Mouse (Mus musculus): ENCODE data around the gene Slc22a3.

The Slc22a3 gene

GRCm38 (mm10) chr17:12472547-12472946 is 35.0 kb downstream of the Slc22a3 start:
- intact Hi-C loops (cut with DNase I) = no loop called here

- intact Hi-C loops (cut with DNase I) = no loop called here
Measured at GRCm38 (mm10) chr17:12468745-12469144, 38.8 kb downstream of the Slc22a3 start.

GRCm38 (mm10) chr17:12467642-12468041 is 39.9 kb downstream of the Slc22a3 start:
- intact Hi-C loops (cut with DNase I) = no loop called here

GRCm38 (mm10) chr17:12466501-12467000 is 41.0 kb downstream of the Slc22a3 start:
- intact Hi-C loops (cut with DNase I) = no loop called here

- intact Hi-C loops (cut with DNase I) = no loop called here
Measured at GRCm38 (mm10) chr17:12461168-12461567, 46.3 kb downstream of the Slc22a3 start.

GRCm38 (mm10) chr17:12455143-12455790 is 52.2 kb downstream of the Slc22a3 start:
- intact Hi-C loops (cut with DNase I) = no loop called here

- intact Hi-C loops (cut with DNase I) = no loop called here
Measured at GRCm38 (mm10) chr17:12453691-12454090, 53.8 kb downstream of the Slc22a3 start.

GRCm38 (mm10) chr17:12452862-12453531 is 54.5 kb downstream of the Slc22a3 start:
- intact Hi-C loops (cut with DNase I) = no loop called here

- intact Hi-C loops (cut with DNase I) = no loop called here
Measured at GRCm38 (mm10) chr17:12451234-12451633, 56.3 kb downstream of the Slc22a3 start.

GRCm38 (mm10) chr17:12444561-12444960 is 62.9 kb downstream of the Slc22a3 start:
- intact Hi-C loops (cut with DNase I) = no loop called here

- intact Hi-C loops (cut with DNase I) = no loop called here
Measured at GRCm38 (mm10) chr17:12437771-12438170, 69.7 kb downstream of the Slc22a3 start.

GRCm38 (mm10) chr17:12431707-12432106 is 75.8 kb downstream of the Slc22a3 start:
- intact Hi-C loops (cut with DNase I) = no loop called here

- intact Hi-C loops (cut with DNase I) = no loop called here
Measured at GRCm38 (mm10) chr17:12428369-12428768, 79.1 kb downstream of the Slc22a3 start.

- intact Hi-C loops (cut with DNase I) = no loop called here
Measured at GRCm38 (mm10) chr17:12427156-12427555, 80.3 kb downstream of the Slc22a3 start.

- intact Hi-C loops (cut with DNase I) = loop anchor here (5.0 kb wide), 1 partner anchor 390 kb away; no protein-coding TSS in a partner anchor
Measured at GRCm38 (mm10) chr17:12422143-12422542, 85.4 kb downstream of the Slc22a3 start.

- intact Hi-C loops (cut with DNase I) = loop anchor here (5.0 kb wide), 1 partner anchor 391 kb away; no protein-coding TSS in a partner anchor
Measured at GRCm38 (mm10) chr17:12420886-12421574, 86.5 kb downstream of the Slc22a3 start.

GRCm38 (mm10) chr17:12419491-12420079 is 87.9 kb downstream of the Slc22a3 start:
- intact Hi-C loops (cut with DNase I) = loop anchor here (5.0 kb wide), 2 partner anchors 113 to 393 kb away; no protein-coding TSS in a partner anchor

GRCm38 (mm10) chr17:12416250-12416895 is 91.1 kb downstream of the Slc22a3 start:
- intact Hi-C loops (cut with DNase I) = loop anchor here (2.0 to 5.0 kb wide), 2 partner anchors 116 to 244 kb away; no protein-coding TSS in a partner anchor

- intact Hi-C loops (cut with DNase I) = loop anchor here (2.0 to 5.0 kb wide), 2 partner anchors 117 to 245 kb away; no protein-coding TSS in a partner anchor
Measured at GRCm38 (mm10) chr17:12415741-12416140, 91.8 kb downstream of the Slc22a3 start.

- intact Hi-C loops (cut with DNase I) = loop anchor here (5.0 kb wide), 1 partner anchor 117 kb away; no protein-coding TSS in a partner anchor
Measured at GRCm38 (mm10) chr17:12415031-12415735, 92.3 kb downstream of the Slc22a3 start.

Data from adrenal gland (tissue).